Mouse (Mus musculus): ENCODE results near the gene Adgrb2.

DNA sequence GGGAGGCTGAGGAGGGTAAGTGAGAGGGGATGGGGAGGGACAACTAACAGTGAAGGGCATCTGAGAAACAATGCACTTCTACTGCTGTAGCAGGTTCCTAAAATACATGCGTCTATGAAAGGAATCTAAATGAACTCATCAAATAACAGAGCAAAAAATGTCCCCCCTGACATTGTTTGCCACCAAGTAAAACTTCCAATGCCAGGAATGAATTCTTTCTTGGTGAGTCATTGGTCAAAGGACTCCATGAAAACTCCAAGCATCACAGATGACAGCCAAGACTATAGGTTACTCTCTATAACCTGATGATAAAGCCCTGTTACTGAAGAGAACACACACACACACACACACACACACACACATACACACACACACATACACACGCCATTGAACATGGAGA, 46.5 kb downstream of the Adgrb2 start:
- TF ChIP-seq CTCF (IDR thresholded peaks at IDR 0.05; ENCODE audit: low read depth), result no peak
- no peak for TF ChIP-seq EP300 (IDR thresholded peaks at IDR 0.05; ENCODE audit: low read depth)
